Mouse (Mus musculus) activated CD4-positive, CD25-positive, alpha-beta regulatory T cell (primary cell): Measurements from ENCODE around the gene Adprhl2. TPM values are rescaled to one million over a fixed set of nuclear protein-coding genes. Genes with fewer than 3 reads are reported as not detected.

ENCODE experiments used
- polyA plus RNA-seq, 2 experiments: library from polyadenylated mRNA; unstranded; fragments of 100-300 nt; shearing (Covaris generic); gene quantifications; one replicate each; pipeline ENCODE4 v1.2.1; 2017

Adprhl2 gene
- 10 to 100 TPM; 50.5 to 59.0 TPM for polyA plus RNA-seq

GRCm38 (mm10) chr4:126321111-126321853, at the start of gene Adprhl2:
Gene Adprhl2 (minus strand): TSS chr4:126321703.

DNA sequence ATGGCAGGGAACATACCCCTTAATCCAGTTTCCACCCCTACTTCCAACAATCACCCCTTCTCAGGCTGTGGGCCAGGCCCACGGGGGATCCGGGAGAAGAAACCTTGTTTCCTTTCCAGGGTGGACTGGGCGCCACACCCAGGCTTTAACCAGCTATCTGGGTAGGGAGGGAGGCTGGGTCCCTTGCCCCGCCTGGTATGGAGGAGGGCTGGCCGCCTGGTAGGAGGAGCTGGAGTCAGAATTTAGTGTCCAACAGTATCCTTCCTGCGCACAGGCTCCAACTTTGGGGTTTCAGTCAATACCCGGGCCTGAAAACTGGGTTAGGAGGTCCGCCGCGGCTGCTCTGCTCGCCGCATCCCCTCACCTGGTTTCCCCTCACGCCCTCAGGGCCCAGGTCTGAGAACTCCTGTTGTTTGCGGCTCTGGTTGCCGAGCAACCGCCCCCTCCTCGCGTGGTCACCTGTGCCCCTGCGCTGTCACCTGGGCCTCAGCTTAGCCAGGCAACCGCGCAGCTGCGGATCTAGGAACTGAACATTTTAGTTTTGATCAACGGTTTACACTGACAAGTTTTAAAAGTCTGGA, 3.9 kb upstream of the Adprhl2 start, which contains the start of gene Tekt2:
Gene Tekt2, minus strand, starts transcription at position 408 of the 581 bp plus-strand sequence.

GRCm38 (mm10) chr4:126286492-126286891, 35.0 kb downstream of the Adprhl2 start, which contains the start of gene Col8a2:
Gene Col8a2 (plus strand): TSS chr4:126286793.

Other genes starting within 250 kb of the Adprhl2 start
- 10 to 100 TPM; 45.3 to 73.6 TPM for gene Lsm10, start 225.1 kb downstream of the Adprhl2 start, polyA plus RNA-seq
- gene Stk40, start 217.7 kb downstream of the Adprhl2 start, polyA plus RNA-seq, result 10 to 100 TPM; 29.8 to 58.9 TPM
- gene Eva1b, start 174.0 kb downstream of the Adprhl2 start, polyA plus RNA-seq, result 10 to 100 TPM; 83.8 to 92.8 TPM
- 1 to 10 TPM; 1.5 to 2.6 TPM for gene Sh3d21, start 158.2 kb downstream of the Adprhl2 start, polyA plus RNA-seq
- 100 to 1,000 TPM; 213 to 225 TPM for gene Thrap3, start 118.9 kb downstream of the Adprhl2 start, polyA plus RNA-seq
- gene Map7d1, start 65.4 kb downstream of the Adprhl2 start, polyA plus RNA-seq, result 10 to 100 TPM; 28.6 to 70.2 TPM
- 100 to 1,000 TPM; 102 to 105 TPM for gene Trappc3, start 59.4 kb downstream of the Adprhl2 start, polyA plus RNA-seq
- under 1 TPM; 0.23 to 0.58 TPM for gene Col8a2, start 34.9 kb downstream of the Adprhl2 start, polyA plus RNA-seq
- gene Tekt2, start 4.0 kb upstream of the Adprhl2 start, polyA plus RNA-seq, result under 1 TPM; 0.19 to 0.85 TPM
- gene Ago3, start 107.9 kb upstream of the Adprhl2 start, polyA plus RNA-seq, result 10 to 100 TPM; 13.5 to 28.4 TPM
- gene Ago1, start 146.9 kb upstream of the Adprhl2 start, polyA plus RNA-seq, result 10 to 100 TPM in 1 of 2 experiments, 1 to 10 TPM in 1; 4.3 to 10.1 TPM
- gene Ago4, start 211.8 kb upstream of the Adprhl2 start, polyA plus RNA-seq, result under 1 TPM; 0.21 to 0.48 TPM
- 10 to 100 TPM in 1 of 2 experiments, 1 to 10 TPM in 1; 8.4 to 10.6 TPM for gene Clspn, start 235.2 kb upstream of the Adprhl2 start, polyA plus RNA-seq